Mouse (Mus musculus) stomach, postnatal 0 days (tissue): ENCODE measurements around the gene Iqschfp.

Source experiments
- CTCF ChIP-seq: IDR thresholded peaks from 2 replicates; pipeline ENCODE4 v1.5.1; 2016; ENCODE audit warnings: antibody characterized with exemption, low read depth, mild to moderate bottlenecking, moderate library complexity
- EP300 ChIP-seq: optimal IDR thresholded peaks from 2 replicates; pipeline ENCODE3; 2016; ENCODE audit warnings: antibody characterized with exemption

DNA sequence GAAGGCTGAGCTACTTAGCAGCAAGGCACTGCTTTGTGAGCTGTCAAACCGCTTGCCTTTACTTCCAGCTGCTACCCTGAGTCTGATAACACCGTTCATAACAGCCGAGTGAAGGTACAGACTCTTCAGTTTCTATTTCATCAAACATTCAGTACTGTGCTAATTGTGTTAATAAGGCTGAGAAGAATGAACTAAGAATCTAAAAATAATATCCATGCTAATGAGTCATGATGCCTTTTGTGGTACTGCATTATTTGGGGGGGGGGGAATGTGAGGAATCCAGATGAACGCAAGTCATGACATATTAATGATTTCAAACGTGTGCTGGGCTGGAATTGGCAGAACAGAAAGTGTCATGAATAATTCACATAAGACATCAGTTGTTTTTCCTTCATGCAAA, 513.7 kb downstream of the Iqschfp start:
- TF ChIP-seq CTCF, result no peak
- no peak for TF ChIP-seq EP300
